Mouse (Mus musculus) forebrain, embryonic 14.5 days (tissue): ENCODE results near the gene Sipa1l1. TPM values are rescaled to one million over a fixed set of nuclear protein-coding genes. Genes with fewer than 3 reads are reported as not detected.

ENCODE experiments used
- ATAC-seq: fragments of 200-750 bp; cut with Nextera tagmentation; 2 replicates; pipeline ENCODE4 v1.8.0; 2017; ENCODE audit warnings: mild to moderate bottlenecking, moderate library complexity
- DNase-seq: peaks from one replicate; pipeline ENCODE4 v3.0.0-alpha.2; 2015; ENCODE audit warnings: low spot score
- H3K27ac ChIP-seq: fragments of 300-500 bp; sonication (generic); 2 replicates; pipeline ENCODE4 v1.5.1; 2014; ENCODE audit warnings: low read depth, mild to moderate bottlenecking, control low read depth, low read length, moderate library complexity
- H3K27me3 ChIP-seq: fragments of 300-500 bp; sonication (generic); replicated peaks from 2 replicates; pipeline ENCODE4 v1.6.1; 2014; ENCODE audit warnings: low read length, control low read depth, mixed read lengths; ENCODE audit not compliant: control insufficient read depth, insufficient read depth
- H3K36me3 ChIP-seq: fragments of 300-500 bp; sonication (generic); 2 replicates; pipeline ENCODE4 v1.6.1; 2014; ENCODE audit warnings: low read length, control low read depth; ENCODE audit not compliant: control insufficient read depth, insufficient read depth
- H3K4me1 ChIP-seq: fragments of 300-500 bp; sonication (generic); 2 replicates; pipeline ENCODE4 v1.6.1; 2014; ENCODE audit warnings: antibody characterized with exemption, low read length, control low read depth; ENCODE audit not compliant: control insufficient read depth, insufficient read depth
- H3K4me2 ChIP-seq: fragments of 300-500 bp; sonication (generic); 2 replicates; pipeline ENCODE4 v1.6.1; 2014; ENCODE audit warnings: mild to moderate bottlenecking, control low read depth, low read length
- H3K4me3 ChIP-seq: fragments of 300-500 bp; sonication (generic); 2 replicates; pipeline ENCODE4 v1.5.1; 2014; ENCODE audit warnings: low read depth, low read length, control low read depth
- H3K9ac ChIP-seq: fragments of 300-500 bp; sonication (generic); 2 replicates; pipeline ENCODE4 v1.6.1; 2014; ENCODE audit warnings: mild to moderate bottlenecking, low read length, control low read depth, moderate library complexity
- H3K9me3 ChIP-seq: fragments of 300-500 bp; sonication (generic); replicated peaks from 2 replicates; pipeline ENCODE4 v1.6.1; 2016; ENCODE audit warnings: low read length, control low read depth, mixed read lengths; ENCODE audit not compliant: control insufficient read depth
- WGBS: fragments of 180-500 bp; shearing (Covaris S2); extraction: QIAGEN DNeasy Blood & Tissue Kit; methylation state at CpG from one replicate; pipeline ENCODE4 v1.1.7; 2014; 5-methylcytosine and 5-hydroxymethylcytosine counted together
- polyA plus RNA-seq: library from polyadenylated mRNA; unstranded; fragments of >200 nt; fragmentation: Nextera tagmentation; extraction: Ambion mirVana; gene quantifications from 2 replicates; pipeline ENCODE4 v1.2.1, GENCODE M21; 2014

The Sipa1l1 gene
- 13.5 and 19.3 TPM in 2 replicates for polyA plus RNA-seq

DNA sequence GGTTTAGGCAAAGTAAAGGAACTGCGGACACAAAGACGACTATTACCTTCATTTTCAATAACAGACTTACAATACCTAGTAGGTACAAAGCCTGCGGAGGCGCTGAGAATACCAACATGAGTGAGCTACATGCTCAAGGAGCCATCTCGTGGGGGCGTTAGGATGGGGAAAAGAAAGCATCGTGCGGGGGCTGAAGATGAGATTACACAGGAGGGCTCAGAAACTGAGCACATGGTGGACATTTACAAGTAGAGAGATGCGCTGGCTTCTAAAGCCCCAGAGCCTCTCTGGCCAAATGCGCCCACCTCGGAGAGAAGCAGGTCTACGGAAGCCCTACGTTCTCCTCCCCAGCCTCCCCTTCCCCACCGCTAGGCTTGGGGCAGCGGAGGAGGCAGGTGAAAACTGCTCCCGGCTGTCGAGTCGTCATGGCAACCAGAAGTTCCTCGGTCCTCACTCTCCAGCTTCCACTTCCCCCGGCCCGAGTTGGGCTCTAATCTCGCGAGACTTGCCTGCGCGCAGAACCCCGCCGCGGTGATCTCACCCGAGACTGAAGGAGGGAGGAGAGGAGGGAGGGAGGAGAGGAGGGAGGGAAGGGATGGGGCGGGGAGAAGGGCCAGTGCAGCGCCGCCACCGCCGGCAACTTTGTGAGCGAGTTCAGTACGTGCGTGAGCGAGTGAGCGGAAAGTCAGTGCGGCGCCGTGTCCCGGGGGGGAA lies at the start of gene Sipa1l1:
Gene Sipa1l1, plus strand, starts transcription at position 501 of the 714 bp plus-strand sequence.
- DNase-seq (peak; percentile 99), ATAC-seq (peak; percentile 93)
- no peaks in the 10 kb centered on the region for H3K27me3 ChIP-seq
- peaks cover 23% of the 10 kb centered on the region for H3K4me1 ChIP-seq
- peak within 1 kb of the TSS; percentile 91 for H3K4me2 ChIP-seq
- H3K9me3 ChIP-seq = no peaks in the 10 kb centered on the region
- no peaks in the 10 kb centered on the region for H3K36me3 ChIP-seq
- H3K4me3 ChIP-seq = peak within 1 kb of the TSS; percentile 86
- peak within 1 kb of the TSS; percentile 91 for H3K9ac ChIP-seq
- WGBS = under 1% methylated on average over 30 of the region's 43 CpGs
- peak within 1 kb of the TSS; percentile 95 for H3K27ac ChIP-seq

- no peak for DNase-seq
Measured at GRCm38 (mm10) chr12:82121947-82122346, 47.2 kb upstream of the Sipa1l1 start.

DNA sequence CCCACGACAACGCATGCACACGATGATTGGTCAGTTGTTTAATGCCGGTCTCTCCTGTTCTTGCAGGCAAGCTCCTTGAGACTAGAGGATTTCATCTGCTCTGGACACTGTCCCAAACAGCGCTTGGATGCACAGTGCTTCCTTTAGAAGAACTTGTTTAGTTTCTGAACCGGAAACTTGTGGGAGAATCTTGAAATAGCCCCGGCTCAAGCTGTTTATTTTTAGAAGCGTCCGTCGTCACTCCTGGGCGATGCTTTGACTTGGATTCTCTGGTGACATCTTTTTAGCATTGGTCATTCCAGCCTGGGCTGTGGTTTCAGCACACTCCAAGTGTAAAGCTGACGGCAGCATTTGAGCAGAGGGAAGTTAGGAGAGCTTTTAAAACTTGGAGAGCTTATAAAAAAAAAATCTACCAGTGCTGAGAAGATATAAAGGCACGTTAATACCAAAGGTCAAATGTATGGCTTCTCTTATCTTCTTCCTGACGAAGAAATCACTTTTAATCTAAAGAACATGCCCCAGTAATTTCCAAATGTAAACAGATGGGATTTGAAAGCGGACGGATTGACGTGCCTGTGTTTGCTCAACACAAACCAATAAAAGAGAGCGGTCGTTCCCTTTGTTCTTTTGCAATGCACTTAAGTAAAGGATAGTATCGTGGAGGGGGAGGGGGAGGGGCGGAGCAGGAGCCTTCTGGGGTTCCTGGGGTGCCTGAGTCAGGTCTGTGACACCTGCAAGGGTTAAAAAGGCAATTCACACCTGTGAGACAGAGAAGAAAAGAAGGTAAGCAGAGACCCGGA lies 46.5 kb upstream of the Sipa1l1 start:
- H3K4me1 ChIP-seq = no peaks in the 10 kb centered on the region
- no peak overlapping the region for H3K4me2 ChIP-seq
- H3K36me3 ChIP-seq = no peaks in the 10 kb centered on the region
- H3K27me3 ChIP-seq = no peaks in the 10 kb centered on the region
- no peak overlapping the region for H3K9ac ChIP-seq
- DNase-seq (no peak), ATAC-seq (no peak)
- 40% methylated on average over 22 of the region's 22 CpGs for WGBS
- H3K4me3 ChIP-seq = no peak overlapping the region
- H3K27ac ChIP-seq = no peak overlapping the region
- H3K9me3 ChIP-seq = no peaks in the 10 kb centered on the region

More at GRCm38 (mm10) chr12:82121947-82122346, 47.2 kb upstream of the Sipa1l1 start:
- Histone ChIP-seq H3K36me3 (no peaks in the 10 kb centered on the region), H3K9me3 (no peaks in the 10 kb centered on the region), H3K4me1 (no peaks in the 10 kb centered on the region), H3K27ac (no peak overlapping the region), H3K27me3 (no peaks in the 10 kb centered on the region), H3K4me2 (no peak overlapping the region), H3K9ac (no peak overlapping the region), H3K4me3 (no peak overlapping the region)
- ATAC-seq = no peak
- WGBS = 80% methylated on average over 10 of the region's 10 CpGs

GRCm38 (mm10) chr12:82126796-82127195 lies 42.3 kb upstream of the Sipa1l1 start:
- H3K4me1 ChIP-seq = no peaks in the 10 kb centered on the region
- H3K4me2 ChIP-seq = no peak overlapping the region
- no peak overlapping the region for H3K27ac ChIP-seq
- H3K27me3 ChIP-seq = no peaks in the 10 kb centered on the region
- H3K4me3 ChIP-seq = no peak overlapping the region
- ATAC-seq = no peak
- DNase-seq = no peak
- no peaks in the 10 kb centered on the region for H3K9me3 ChIP-seq
- no peaks in the 10 kb centered on the region for H3K36me3 ChIP-seq
- WGBS = 75% methylated on average over 3 of the region's 3 CpGs
- no peak overlapping the region for H3K9ac ChIP-seq

- no peak for ATAC-seq
- DNase-seq = no peak
- H3K27ac ChIP-seq = no peak overlapping the region
- H3K4me3 ChIP-seq = no peak overlapping the region
- no peaks in the 10 kb centered on the region for H3K36me3 ChIP-seq
- no peaks in the 10 kb centered on the region for H3K4me1 ChIP-seq
- no peak overlapping the region for H3K9ac ChIP-seq
- H3K9me3 ChIP-seq = no peaks in the 10 kb centered on the region
- 94% methylated on average over 17 of the region's 17 CpGs for WGBS
- no peaks in the 10 kb centered on the region for H3K27me3 ChIP-seq
- H3K4me2 ChIP-seq = no peak overlapping the region
Measured at GRCm38 (mm10) chr12:82139234-82140166, 29.6 kb upstream of the Sipa1l1 start.

GRCm38 (mm10) chr12:82143371-82143770 lies 25.7 kb upstream of the Sipa1l1 start:
- Histone ChIP-seq H3K4me3 (no peak overlapping the region), H3K9me3 (no peaks in the 10 kb centered on the region), H3K4me1 (peaks cover 10% of the 10 kb centered on the region), H3K4me2 (no peak overlapping the region), H3K36me3 (no peaks in the 10 kb centered on the region), H3K27me3 (no peaks in the 10 kb centered on the region), H3K9ac (no peak overlapping the region), H3K27ac (no peak overlapping the region)
- ATAC-seq (no peak), DNase-seq (no peak)
- 69% methylated on average over 3 of the region's 3 CpGs for WGBS

GRCm38 (mm10) chr12:82145173-82145572 lies 23.9 kb upstream of the Sipa1l1 start:
- Histone ChIP-seq H3K9ac (no peak overlapping the region), H3K27ac (no peak overlapping the region), H3K4me1 (peaks cover 17% of the 10 kb centered on the region), H3K36me3 (no peaks in the 10 kb centered on the region), H3K9me3 (no peaks in the 10 kb centered on the region), H3K27me3 (no peaks in the 10 kb centered on the region), H3K4me2 (no peak overlapping the region), H3K4me3 (no peak overlapping the region)
- no peak for ATAC-seq
- no peak for DNase-seq

- no peaks in the 10 kb centered on the region for H3K9me3 ChIP-seq
- peaks cover 17% of the 10 kb centered on the region for H3K4me1 ChIP-seq
- H3K9ac ChIP-seq = no peak overlapping the region
- DNase-seq (peak; percentile 59), ATAC-seq (peak; percentile 54; the same call in 1 of the 2 replicates)
- no peak overlapping the region for H3K27ac ChIP-seq
- H3K4me2 ChIP-seq = no peak overlapping the region
- no peaks in the 10 kb centered on the region for H3K27me3 ChIP-seq
- H3K4me3 ChIP-seq = no peak overlapping the region
- no peaks in the 10 kb centered on the region for H3K36me3 ChIP-seq
- WGBS = 9% methylated on average over 12 of the region's 12 CpGs
Measured at GRCm38 (mm10) chr12:82147021-82147693, 22.0 kb upstream of the Sipa1l1 start.
